8 mouse cellular contexts compared by ENCODE assay signal in genomic region chr8:104170118-104171049, GRCm38 (mm10). TPM values are rescaled to one million over a fixed set of nuclear protein-coding genes. Genes with fewer than 3 reads are reported as not detected.
A peak's percentile ranks its signal among the peaks of the same experiment; 100 is the strongest.
DNase-seq lines count a peak whose midpoint lies in the region; ATAC-seq lines count a peak whose summit lies in the region.

Bean1 (plus strand) TSS chr8:104170442.

- H3K4me2 ChIP-seq in hindbrain, embryonic 12.5 days (replicated peaks), result peak within 1 kb of the TSS; percentile 77
- H3K4me2 ChIP-seq in limb, embryonic 13.5 days (replicated peaks), result peak within 1 kb of the TSS; percentile 95
- peak within 1 kb of the TSS; percentile 93 for H3K4me2 ChIP-seq in midbrain, embryonic 13.5 days (replicated peaks)

- peaks cover 38% of the 10 kb centered on the region for H3K27me3 ChIP-seq in hindbrain, embryonic 12.5 days
- H3K27me3 ChIP-seq in limb, embryonic 13.5 days, result peaks cover 65% of the 10 kb centered on the region
- H3K27me3 ChIP-seq in midbrain, embryonic 13.5 days, result peaks cover 44% of the 10 kb centered on the region

- 2% methylated on average over 68 of the region's 87 CpGs for WGBS in hindbrain, embryonic 12.5 days
- 2% methylated on average over 49 of the region's 87 CpGs for WGBS in limb, embryonic 13.5 days
- 1% methylated on average over 83 of the region's 87 CpGs for WGBS in midbrain, embryonic 13.5 days

- peaks cover 10% of the 10 kb centered on the region; the same call in 1 of the 2 replicates for H3K4me1 ChIP-seq in hindbrain, embryonic 12.5 days
- peaks cover 8% of the 10 kb centered on the region for H3K4me1 ChIP-seq in limb, embryonic 13.5 days
- H3K4me1 ChIP-seq in midbrain, embryonic 13.5 days (replicated peaks), result peaks cover 14% of the 10 kb centered on the region

- peak; percentile 42 to 54 for DNase-seq in cerebellum, postnatal 25 days
- DNase-seq in cerebellum, adult 8-10 months, result no peak
- DNase-seq in brain, adult 2 months (ENCODE audit: low read depth, low spot score), result peak; percentile 43
- peak; percentile 30 to 43 for DNase-seq in frontal cortex, postnatal 36 days (ENCODE audit: low spot score in 2 of 2)
- DNase-seq in testis, postnatal 10 days (ENCODE audit: low spot score), result peak; percentile 65

- peak within 1 kb of the TSS; percentile 56 for H3K27ac ChIP-seq in hindbrain, embryonic 12.5 days
- no peak within 1 kb of the TSS for H3K27ac ChIP-seq in limb, embryonic 13.5 days
- H3K27ac ChIP-seq in midbrain, embryonic 13.5 days, result peak within 1 kb of the TSS; percentile 53

- H3K36me3 ChIP-seq in hindbrain, embryonic 12.5 days, result no peaks in the 10 kb centered on the region
- H3K36me3 ChIP-seq in limb, embryonic 13.5 days, result no peaks in the 10 kb centered on the region
- no peaks in the 10 kb centered on the region for H3K36me3 ChIP-seq in midbrain, embryonic 13.5 days

- H3K9me3 ChIP-seq in hindbrain, embryonic 12.5 days (replicated peaks), result no peaks in the 10 kb centered on the region
- no peaks in the 10 kb centered on the region for H3K9me3 ChIP-seq in limb, embryonic 13.5 days
- no peaks in the 10 kb centered on the region for H3K9me3 ChIP-seq in midbrain, embryonic 13.5 days

- ATAC-seq in hindbrain, embryonic 12.5 days (ENCODE audit: low FRiP score), result peak; percentile 90
- ATAC-seq in limb, embryonic 13.5 days (ENCODE audit: low FRiP score, low read depth), result peak; percentile 83
- peak; percentile 89 for ATAC-seq in midbrain, embryonic 13.5 days

- peak within 1 kb of the TSS; percentile 80 for H3K9ac ChIP-seq in hindbrain, embryonic 12.5 days
- peak within 1 kb of the TSS; percentile 78 for H3K9ac ChIP-seq in limb, embryonic 13.5 days
- peak within 1 kb of the TSS; percentile 87 for H3K9ac ChIP-seq in midbrain, embryonic 13.5 days (replicated peaks)

- H3K4me3 ChIP-seq in hindbrain, embryonic 12.5 days, result peak within 1 kb of the TSS; percentile 70
- H3K4me3 ChIP-seq in limb, embryonic 13.5 days, result peak within 1 kb of the TSS; percentile 66
- H3K4me3 ChIP-seq in midbrain, embryonic 13.5 days (replicated peaks), result peak within 1 kb of the TSS; percentile 67

RNA-seq across cellular contexts. Expression of gene Bean1, which starts in this region (rescaled TPM):
- 2.2 and 2.6 TPM in 2 replicates for polyA plus RNA-seq in hindbrain, embryonic 12.5 days (2016; fragmentation: Nextera tagmentation; extraction: Ambion mirVana)
- polyA plus RNA-seq in limb, embryonic 13.5 days (2015; fragmentation: Nextera tagmentation; extraction: Ambion mirVana), result 0.95 and 1.1 TPM in 2 replicates
- polyA plus RNA-seq in midbrain, embryonic 13.5 days (2015; fragmentation: Nextera tagmentation; extraction: Ambion mirVana), result 1.8 and 2.0 TPM in 2 replicates
